Mouse (Mus musculus): ENCODE data around the gene 2010111I01Rik.

DNA sequence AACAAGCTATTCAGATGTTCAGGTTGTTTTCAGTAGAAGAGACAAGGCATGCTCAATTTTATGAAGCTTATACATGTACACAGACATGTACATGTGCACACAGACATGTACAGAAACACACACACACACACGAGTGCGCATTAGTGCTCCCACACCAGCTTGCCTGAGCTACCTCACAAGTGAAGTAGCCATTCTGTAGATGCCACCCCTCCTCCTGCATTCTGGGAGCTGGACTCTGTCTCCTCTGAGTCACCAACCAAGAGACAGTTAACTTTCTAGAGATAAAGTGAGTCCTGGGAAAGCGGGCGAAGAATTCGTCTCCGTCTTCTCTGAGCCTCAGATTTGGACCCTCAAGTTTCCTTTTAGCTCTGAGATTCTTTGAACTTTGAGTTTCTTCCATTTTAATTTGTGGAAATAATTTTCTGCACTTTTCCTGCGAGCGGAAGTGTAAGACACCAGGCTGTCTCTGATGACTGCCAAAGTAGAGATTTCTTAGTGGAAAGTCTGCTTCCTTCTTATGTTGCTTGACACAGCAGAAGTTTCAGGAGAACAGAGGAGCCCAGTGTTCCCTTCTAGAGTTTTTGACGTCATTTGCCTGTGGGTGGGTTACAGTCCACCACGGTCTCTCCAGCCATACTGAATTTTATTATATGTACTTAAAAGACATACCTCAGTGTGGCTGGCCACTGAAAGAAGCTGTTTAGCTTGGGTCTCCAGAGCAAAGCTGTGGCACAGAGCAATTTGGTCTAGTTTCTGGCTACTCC, 175.0 kb downstream of the 2010111I01Rik start:
- TF ChIP-seq CTCF (IDR thresholded peaks at IDR 0.05; ENCODE audit: low read depth) = no peak
- TF ChIP-seq EP300 (IDR thresholded peaks at IDR 0.05; ENCODE audit: low read depth) = no peak

Data from heart, postnatal 0 days (tissue).